Comparison of ENCODE assay signal across 14 mouse cellular contexts in genomic region chr16:8306389-8306788, GRCm38 (mm10).
DNase-seq lines count a peak whose midpoint lies in the region.
"Had no signal": no experiment of that assay in that cellular context is flagged by ENCODE, and none has a peak within 500 bp of the region (broad histone marks: within the 10 kb centered on the region; RNA-seq: fewer than 3 reads in every experiment).

No protein-coding gene starts in this region.

- no peaks in the 10 kb centered on the region for H3K36me3 ChIP-seq in forebrain, embryonic 10.5 days (replicated peaks)

- H3K27ac ChIP-seq in forebrain, embryonic 10.5 days = no peak overlapping the region

- H3K4me1 ChIP-seq in forebrain, embryonic 10.5 days = no peaks in the 10 kb centered on the region; the same call in 1 of the 2 replicates

- no peaks in the 10 kb centered on the region for H3K27me3 ChIP-seq in forebrain, embryonic 10.5 days (ENCODE audit: poor library complexity, severe bottlenecking)

- WGBS in forebrain, embryonic 10.5 days = 79% methylated on average over 8 of the region's 8 CpGs

- peak; percentile 78 for DNase-seq in right cerebral cortex, adult 18-20 months
- no peak for DNase-seq in right cerebral cortex, postnatal 4 days
- peak; percentile 80 for DNase-seq in brain, adult 2 months (ENCODE audit: low read depth, low spot score)
- peak; percentile 79 for DNase-seq in naive thymus-derived CD4-positive, alpha-beta T cell, adult 2 months (ENCODE audit: low read depth)
- peak; percentile 65 for DNase-seq in thymus, postnatal 25 days
- DNase-seq in forebrain, embryonic 10.5 days (ENCODE audit: extremely low spot score, low spot score) = no peak
- DNase-seq in cerebellum, adult 9-10 months = no peak
- no peak for DNase-seq in urinary bladder, adult 18-20 months (ENCODE audit: low spot score in 2 of 2)
- DNase-seq: adrenal gland, postnatal 36 days; cerebellum, postnatal 14 days; gastrocnemius, postnatal 36 days; heart, postnatal 36 days; kidney, adult 2 months had no signal

- no peaks in the 10 kb centered on the region for H3K9me3 ChIP-seq in forebrain, embryonic 10.5 days

- no peak overlapping the region for H3K4me3 ChIP-seq in forebrain, embryonic 10.5 days
- H3K4me3 ChIP-seq: erythroblast, embryonic 14.5 days had no signal

Comparison
In these comparisons a context has a peak if more than half of its experiments do, and no peak if none do; other contexts are left out.
1. DNase-seq: peak in right cerebral cortex, adult 18-20 months (single experiment), brain, adult 2 months (single experiment), naive thymus-derived CD4-positive, alpha-beta T cell, adult 2 months (single experiment) and thymus, postnatal 25 days (single experiment); none in right cerebral cortex, postnatal 4 days (single experiment), forebrain, embryonic 10.5 days (single experiment), cerebellum, adult 9-10 months (single experiment) and urinary bladder, adult 18-20 months (0 of 2).